Mouse (Mus musculus) hindbrain, postnatal 0 days (tissue): ENCODE results near the gene Tpst1. TPM values are rescaled to one million over a fixed set of nuclear protein-coding genes. Genes with fewer than 3 reads are reported as not detected.

Experiments
- ATAC-seq: fragments of 200-750 bp; cut with Nextera tagmentation; 2 replicates; pipeline ENCODE4 v1.8.0; 2017; ENCODE audit warnings: mild to moderate bottlenecking, moderate TSS enrichment, moderate library complexity
- DNase-seq: peaks from one replicate; pipeline ENCODE4 v3.0.0-alpha.2; 2015; ENCODE audit warnings: low spot score
- H3K27ac ChIP-seq: fragments of 300-500 bp; sonication (generic); 2 replicates; pipeline ENCODE4 v1.5.1; 2014; ENCODE audit warnings: mild to moderate bottlenecking
- H3K27me3 ChIP-seq: fragments of 300-500 bp; sonication (generic); 2 replicates; pipeline ENCODE4 v1.6.1; 2014; ENCODE audit warnings: low read length, mixed read lengths; ENCODE audit not compliant: insufficient read depth
- H3K36me3 ChIP-seq: fragments of 300-500 bp; sonication (generic); 2 replicates; pipeline ENCODE4 v1.6.1; 2014; ENCODE audit warnings: low read length, mixed read lengths; ENCODE audit not compliant: insufficient read depth
- H3K4me1 ChIP-seq: fragments of 300-500 bp; sonication (generic); 2 replicates; pipeline ENCODE4 v1.6.1; 2014; ENCODE audit warnings: antibody characterized with exemption, low read length, mixed read lengths; ENCODE audit not compliant: insufficient read depth
- H3K4me2 ChIP-seq: fragments of 300-500 bp; sonication (generic); 2 replicates; pipeline ENCODE4 v1.6.1; 2014; ENCODE audit warnings: low read depth, mild to moderate bottlenecking, low read length, moderate library complexity, mixed read lengths
- H3K4me3 ChIP-seq: fragments of 300-500 bp; sonication (generic); 2 replicates; pipeline ENCODE4 v1.5.1; 2014; ENCODE audit warnings: low read length
- H3K9ac ChIP-seq: fragments of 300-500 bp; sonication (generic); replicated peaks from 2 replicates; pipeline ENCODE4 v1.6.1; 2014; ENCODE audit warnings: mild to moderate bottlenecking, low read length, moderate library complexity, mixed read lengths
- H3K9me3 ChIP-seq: fragments of 300-500 bp; sonication (generic); 2 replicates; pipeline ENCODE4 v1.6.1; 2016; ENCODE audit warnings: low read length, mixed read lengths
- CTCF ChIP-seq: IDR thresholded peaks from 2 replicates; pipeline ENCODE4 v1.5.1; 2016; ENCODE audit warnings: antibody characterized with exemption, control low read depth, low read depth
- WGBS: fragments of 180-500 bp; shearing (Covaris S2); extraction: QIAGEN DNeasy Blood & Tissue Kit; methylation state at CpG from one replicate; pipeline ENCODE4 v1.1.7; 2014; 5-methylcytosine and 5-hydroxymethylcytosine counted together
- polyA plus RNA-seq: library from polyadenylated mRNA; unstranded; fragments of >200 nt; fragmentation: Nextera tagmentation; extraction: Ambion mirVana; gene quantifications from 2 replicates; pipeline ENCODE4 v1.2.1, GENCODE M21; 2015
- total RNA-seq: library from RNA; depleted of rRNA; stranded (reverse); fragments of >200 nt; gene quantifications from 2 replicates; pipeline ENCODE4 v1.2.3, GENCODE M21; 2014; rRNA removed

Tpst1 gene
- total and polyA plus RNA-seq, 2 experiments from 2014 or later, result 38.1 to 46.7 TPM

DNA sequence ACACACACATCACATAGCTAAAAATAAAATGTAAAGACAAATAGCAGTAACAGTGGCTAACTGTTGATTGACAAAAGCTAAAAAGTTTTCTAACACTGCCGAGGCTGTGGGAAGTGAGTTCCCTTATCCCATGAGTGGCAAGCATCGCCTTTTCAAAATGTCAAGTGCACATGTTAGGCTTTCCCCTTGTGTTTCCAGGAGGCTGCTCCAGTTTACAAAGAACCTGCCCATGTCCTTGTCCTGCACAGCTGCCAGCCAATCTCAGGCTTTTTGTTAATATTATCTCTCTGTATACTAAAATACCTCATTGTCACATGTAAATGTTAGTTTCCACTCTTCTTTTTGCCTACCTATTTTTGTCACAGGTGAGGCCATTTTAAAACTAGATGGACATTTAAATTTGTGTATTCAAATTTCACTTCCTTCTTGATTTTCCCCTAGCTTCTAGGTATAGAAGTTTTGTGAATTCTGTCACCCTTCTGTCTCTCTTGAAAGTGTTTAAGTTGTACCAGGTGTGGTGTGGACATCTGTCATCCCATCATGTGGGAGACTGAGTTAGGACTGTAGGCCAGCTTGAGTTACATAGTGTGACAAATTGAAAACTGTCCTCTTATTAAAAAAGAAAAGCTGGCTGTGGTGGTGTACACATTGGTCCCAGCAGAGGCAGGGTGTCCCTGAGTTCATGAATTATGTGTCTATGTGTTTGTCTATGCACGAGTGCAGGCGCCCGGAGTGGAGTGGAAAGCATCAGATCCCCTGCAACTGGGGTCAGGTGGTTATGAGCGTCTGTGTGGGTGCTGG is 108.8 kb downstream of the Tpst1 start:
- ATAC-seq (no peak), DNase-seq (no peak)
- Histone ChIP-seq H3K4me3 (no peak overlapping the region), H3K36me3 (no peaks in the 10 kb centered on the region), H3K27me3 (no peaks in the 10 kb centered on the region), H3K4me2 (no peak overlapping the region), H3K27ac (no peak overlapping the region), H3K4me1 (0 out of 2 replicates have a peak, but pooled peaks cover under 1% of the 10 kb centered on the region), H3K9ac (no peak overlapping the region), H3K9me3 (no peaks in the 10 kb centered on the region)
- no peak for TF ChIP-seq CTCF
- WGBS, result 90% methylated on average over 6 of the region's 6 CpGs

DNA sequence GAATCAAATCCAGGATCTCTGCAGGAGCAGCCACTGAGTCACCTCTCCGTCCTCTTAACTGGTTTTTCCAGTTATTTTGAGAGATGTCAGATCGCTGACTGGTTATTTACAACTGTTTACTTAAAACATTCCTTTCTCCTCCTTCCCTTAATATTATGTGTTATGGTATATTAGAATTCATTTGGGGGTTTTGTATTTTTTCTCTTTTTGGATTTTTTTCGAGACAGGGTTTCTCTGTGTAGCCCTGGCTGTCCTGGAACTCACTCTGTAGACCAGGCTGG is 109.4 kb downstream of the Tpst1 start:
- Histone ChIP-seq H3K36me3 (no peaks in the 10 kb centered on the region), H3K4me1 (0 out of 2 replicates have a peak, but pooled peaks cover 4% of the 10 kb centered on the region), H3K9ac (no peak overlapping the region), H3K4me2 (no peak overlapping the region), H3K27me3 (no peaks in the 10 kb centered on the region), H3K27ac (no peak overlapping the region), H3K9me3 (no peaks in the 10 kb centered on the region), H3K4me3 (no peak overlapping the region)
- 95% methylated on average over 3 of the region's 3 CpGs for WGBS
- DNase-seq, result no peak
- no peak for ATAC-seq
- no peak for TF ChIP-seq CTCF

DNA sequence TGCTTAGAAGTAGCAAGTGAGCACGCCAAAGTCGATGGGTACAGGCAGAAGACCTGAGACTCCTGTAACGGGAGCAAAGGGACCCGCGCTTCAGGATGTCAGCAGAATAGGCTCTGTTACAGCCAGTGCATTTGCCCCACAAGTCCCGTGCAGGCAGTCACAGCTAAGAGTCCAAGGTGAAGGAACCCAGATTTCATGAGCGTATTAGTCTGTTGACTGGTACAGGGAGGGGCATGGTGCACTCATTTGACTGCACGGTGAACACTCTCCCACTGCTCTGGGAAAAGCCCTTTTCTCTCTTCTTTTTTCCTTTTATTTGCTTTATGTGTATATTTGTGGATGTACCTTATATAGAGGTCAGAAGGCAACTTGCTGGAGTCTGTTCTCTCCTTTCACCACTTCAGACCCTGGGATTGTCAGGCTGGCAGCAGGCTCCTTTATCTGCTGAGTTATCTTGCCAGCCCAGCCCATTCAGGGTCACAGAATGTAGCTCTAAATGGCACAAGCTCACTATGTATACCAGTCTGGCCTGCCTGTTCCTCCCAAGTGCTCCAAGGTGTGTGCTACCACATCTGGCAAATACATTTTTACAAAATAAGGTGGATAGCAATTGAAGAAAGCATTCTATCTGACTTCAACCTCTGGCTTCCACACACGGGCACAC is 111.2 kb downstream of the Tpst1 start:
- Histone ChIP-seq H3K36me3 (peaks cover 4% of the 10 kb centered on the region; the same call in 1 of the 2 replicates), H3K27ac (no peak overlapping the region), H3K4me1 (0 out of 2 replicates have a peak, but pooled peaks cover 4% of the 10 kb centered on the region), H3K9ac (no peak overlapping the region), H3K4me2 (no peak overlapping the region), H3K27me3 (no peaks in the 10 kb centered on the region), H3K9me3 (no peaks in the 10 kb centered on the region), H3K4me3 (no peak overlapping the region)
- TF ChIP-seq CTCF, result no peak
- DNase-seq (no peak), ATAC-seq (no peak)
- 88% methylated on average over 9 of the region's 9 CpGs for WGBS

DNA sequence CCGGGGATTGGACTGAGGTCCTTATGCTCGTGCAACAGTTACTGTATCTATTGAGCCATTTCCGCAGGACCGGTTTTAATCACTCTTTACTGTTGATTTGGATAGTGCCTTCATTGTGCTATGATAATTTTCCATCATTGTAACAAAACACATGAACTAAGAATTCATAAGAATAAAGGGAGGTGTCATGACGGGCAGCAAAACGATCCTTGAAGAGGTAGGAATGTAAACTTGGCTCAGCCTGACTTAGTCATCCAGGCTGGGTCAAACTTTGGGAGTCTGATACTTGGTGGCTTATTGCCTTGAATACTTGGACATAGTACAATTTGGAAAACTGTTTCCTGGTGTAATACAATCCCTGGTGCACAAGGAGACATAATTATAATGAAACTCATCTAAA is 112.2 kb downstream of the Tpst1 start:
- Histone ChIP-seq H3K27me3 (no peaks in the 10 kb centered on the region), H3K36me3 (peaks cover 13% of the 10 kb centered on the region; the same call in 1 of the 2 replicates), H3K9ac (no peak overlapping the region), H3K27ac (no peak overlapping the region), H3K4me1 (0 out of 2 replicates have a peak, but pooled peaks cover 4% of the 10 kb centered on the region), H3K4me3 (no peak overlapping the region), H3K4me2 (no peak overlapping the region), H3K9me3 (no peaks in the 10 kb centered on the region)
- 89% methylated on average over 6 of the region's 6 CpGs for WGBS
- no peak for TF ChIP-seq CTCF
- ATAC-seq (no peak), DNase-seq (no peak)

Other genes starting within 250 kb of the Tpst1 start
- gene Sumf2, start 226.3 kb upstream of the Tpst1 start, total RNA-seq, result 21.8 and 23.2 TPM in 2 replicates
- gene Sumf2, start 226.3 kb upstream of the Tpst1 start, polyA plus RNA-seq, result 25.2 and 29.4 TPM in 2 replicates
- 1,207 and 1,381 TPM in 2 replicates for gene Chchd2, start 185.9 kb upstream of the Tpst1 start, total RNA-seq
- 877 TPM in 2 replicates for gene Chchd2, start 185.9 kb upstream of the Tpst1 start, polyA plus RNA-seq
- gene Zbed5, start 177.6 kb upstream of the Tpst1 start, total RNA-seq, result 9.6 and 10.4 TPM in 2 replicates
- gene Zbed5, start 177.6 kb upstream of the Tpst1 start, polyA plus RNA-seq, result 7.4 and 7.9 TPM in 2 replicates
- 2.0 and 3.6 TPM in 2 replicates for gene Phkg1, start 174.8 kb upstream of the Tpst1 start, total RNA-seq
- gene Phkg1, start 174.8 kb upstream of the Tpst1 start, polyA plus RNA-seq, result 1.7 and 3.3 TPM in 2 replicates
- gene Nupr1l, start 164.8 kb upstream of the Tpst1 start, total RNA-seq, result 3.5 and 4.1 TPM in 2 replicates
- gene Nupr1l, start 164.8 kb upstream of the Tpst1 start, polyA plus RNA-seq, result 6.0 and 6.1 TPM in 2 replicates
- 73.0 and 73.3 TPM in 2 replicates for gene Vkorc1l1, start 131.4 kb upstream of the Tpst1 start, total RNA-seq
- 22.3 and 23.0 TPM in 2 replicates for gene Vkorc1l1, start 131.4 kb upstream of the Tpst1 start, polyA plus RNA-seq
- gene Gusb, start 70.3 kb upstream of the Tpst1 start, total RNA-seq, result 26.2 and 27.4 TPM in 2 replicates
- 44.7 and 47.0 TPM in 2 replicates for gene Gusb, start 70.3 kb upstream of the Tpst1 start, polyA plus RNA-seq
- 24.9 and 31.4 TPM in 2 replicates for gene Asl, start 44.1 kb upstream of the Tpst1 start, total RNA-seq
- gene Asl, start 44.1 kb upstream of the Tpst1 start, polyA plus RNA-seq, result 43.2 and 52.3 TPM in 2 replicates
- 34.4 and 39.8 TPM in 2 replicates for gene Crcp, start 44.0 kb upstream of the Tpst1 start, total RNA-seq
- 73.7 and 83.0 TPM in 2 replicates for gene Crcp, start 44.0 kb upstream of the Tpst1 start, polyA plus RNA-seq
- gene Kctd7, start 71.5 kb downstream of the Tpst1 start, total RNA-seq, result 20.8 and 31.7 TPM in 2 replicates
- gene Kctd7, start 71.5 kb downstream of the Tpst1 start, polyA plus RNA-seq, result 10.9 and 11.2 TPM in 2 replicates
- gene Rabgef1, start 98.5 kb downstream of the Tpst1 start, total RNA-seq, result 16.1 and 19.9 TPM in 2 replicates
- gene Rabgef1, start 98.5 kb downstream of the Tpst1 start, polyA plus RNA-seq, result 27.4 and 28.9 TPM in 2 replicates
- gene Tmem248, start 143.8 kb downstream of the Tpst1 start, total RNA-seq, result 37.1 and 51.2 TPM in 2 replicates
- gene Tmem248, start 143.8 kb downstream of the Tpst1 start, polyA plus RNA-seq, result 26.5 and 30.5 TPM in 2 replicates
- 14.9 and 21.5 TPM in 2 replicates for gene Sbds, start 182.2 kb downstream of the Tpst1 start, total RNA-seq
- gene Sbds, start 182.2 kb downstream of the Tpst1 start, polyA plus RNA-seq, result 52.3 and 57.2 TPM in 2 replicates
- 20.5 and 22.7 TPM in 2 replicates for gene Tyw1, start 182.3 kb downstream of the Tpst1 start, total RNA-seq
- gene Tyw1, start 182.3 kb downstream of the Tpst1 start, polyA plus RNA-seq, result 17.6 and 18.1 TPM in 2 replicates